Mouse (Mus musculus): Measurements from ENCODE around the gene Pnmal1. TPM values are rescaled to one million over a fixed set of nuclear protein-coding genes. Genes with fewer than 3 reads are reported as not detected.
A peak's percentile ranks its signal among the peaks of the same experiment; 100 is the strongest.
"Not testable (repeated sequence)": the region's sequence is repeated elsewhere in the genome, so short reads cannot be mapped to it uniquely, and the experiment has no call there.

The Pnmal1 gene
- total RNA-seq, 1 experiment from 2014 or later, result not detected

DNA sequence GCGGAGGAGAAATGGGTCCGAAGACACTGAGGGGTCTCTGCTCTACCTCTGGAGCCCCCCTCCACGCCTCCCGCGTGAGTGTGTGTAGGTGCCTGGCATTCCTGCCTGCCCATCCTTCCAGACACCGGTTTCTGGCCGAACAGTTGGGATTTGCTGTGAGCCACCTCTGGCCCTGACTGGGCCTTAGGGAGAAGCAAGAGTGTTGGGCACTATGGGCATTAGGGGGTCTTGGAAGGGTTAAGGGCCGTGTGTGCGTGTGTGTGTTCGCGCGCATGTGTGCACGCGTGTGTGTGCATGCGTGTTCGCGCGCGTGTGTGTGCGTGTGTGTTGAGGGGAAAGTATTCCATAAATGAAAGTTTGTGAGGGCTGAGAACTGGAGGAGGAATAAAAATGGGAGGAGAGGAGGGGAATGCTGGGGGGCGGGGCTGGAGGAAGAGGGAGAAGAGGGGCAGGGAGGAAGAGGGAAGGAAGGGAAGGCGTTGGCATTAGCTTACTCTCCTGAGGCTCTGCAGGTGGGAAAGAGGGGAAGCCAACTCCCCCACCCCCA is 12.1 kb upstream of the Pnmal1 start:
- no peak for ATAC-seq (replicated peaks; ENCODE audit: insufficient number of reproducible peaks, low FRiP score, low TSS enrichment, poor library complexity, severe bottlenecking)

DNA sequence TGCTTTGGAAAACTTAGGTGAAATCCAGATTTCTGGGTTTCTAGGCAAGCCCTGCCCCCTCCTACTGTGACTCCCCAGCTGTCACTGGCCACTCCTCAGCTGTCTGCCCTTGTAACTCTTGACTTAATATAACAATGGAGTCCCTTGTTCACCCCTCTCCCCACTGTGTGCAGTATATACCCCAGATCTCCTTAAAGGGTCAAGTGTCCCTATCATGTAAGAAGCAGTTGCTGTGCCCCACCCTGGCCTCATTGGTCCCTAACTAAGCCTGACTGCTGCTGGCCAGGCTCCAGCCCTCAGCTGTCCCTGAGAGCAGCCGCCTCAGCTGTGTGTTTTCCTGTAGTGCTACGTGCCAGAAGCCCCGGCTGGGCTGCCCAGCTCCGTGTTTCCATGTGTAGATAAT is 11.5 kb upstream of the Pnmal1 start:
- no peak for ATAC-seq (replicated peaks; ENCODE audit: insufficient number of reproducible peaks, low FRiP score, low TSS enrichment, poor library complexity, severe bottlenecking)

DNA sequence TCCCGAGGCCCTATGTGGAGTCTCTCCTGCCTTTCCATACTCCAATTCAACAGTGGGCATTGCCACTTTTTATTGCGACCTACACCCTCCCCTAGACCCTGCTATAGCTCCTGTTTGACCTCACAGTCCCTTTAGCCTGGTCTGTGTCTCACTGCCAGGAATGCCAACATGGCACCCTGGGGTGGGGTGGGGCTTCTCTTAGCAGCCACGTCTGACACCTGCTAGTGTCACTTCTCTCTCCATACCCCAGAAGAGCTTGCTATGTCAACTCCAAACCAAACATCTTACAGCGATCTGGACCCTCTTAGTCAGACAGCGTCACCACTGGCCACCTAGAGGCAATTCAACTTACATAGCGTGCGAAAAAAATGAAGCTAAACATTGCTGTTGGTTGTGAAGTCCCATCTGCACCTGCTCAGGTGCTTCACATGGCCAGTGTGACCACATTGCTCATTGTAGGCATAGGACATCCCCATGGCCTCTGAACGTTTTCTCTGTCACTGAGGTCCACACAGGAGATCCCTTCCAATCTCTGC is 10.5 kb upstream of the Pnmal1 start:
- ATAC-seq (replicated peaks; ENCODE audit: insufficient number of reproducible peaks, low FRiP score, low TSS enrichment, poor library complexity, severe bottlenecking), result no peak

DNA sequence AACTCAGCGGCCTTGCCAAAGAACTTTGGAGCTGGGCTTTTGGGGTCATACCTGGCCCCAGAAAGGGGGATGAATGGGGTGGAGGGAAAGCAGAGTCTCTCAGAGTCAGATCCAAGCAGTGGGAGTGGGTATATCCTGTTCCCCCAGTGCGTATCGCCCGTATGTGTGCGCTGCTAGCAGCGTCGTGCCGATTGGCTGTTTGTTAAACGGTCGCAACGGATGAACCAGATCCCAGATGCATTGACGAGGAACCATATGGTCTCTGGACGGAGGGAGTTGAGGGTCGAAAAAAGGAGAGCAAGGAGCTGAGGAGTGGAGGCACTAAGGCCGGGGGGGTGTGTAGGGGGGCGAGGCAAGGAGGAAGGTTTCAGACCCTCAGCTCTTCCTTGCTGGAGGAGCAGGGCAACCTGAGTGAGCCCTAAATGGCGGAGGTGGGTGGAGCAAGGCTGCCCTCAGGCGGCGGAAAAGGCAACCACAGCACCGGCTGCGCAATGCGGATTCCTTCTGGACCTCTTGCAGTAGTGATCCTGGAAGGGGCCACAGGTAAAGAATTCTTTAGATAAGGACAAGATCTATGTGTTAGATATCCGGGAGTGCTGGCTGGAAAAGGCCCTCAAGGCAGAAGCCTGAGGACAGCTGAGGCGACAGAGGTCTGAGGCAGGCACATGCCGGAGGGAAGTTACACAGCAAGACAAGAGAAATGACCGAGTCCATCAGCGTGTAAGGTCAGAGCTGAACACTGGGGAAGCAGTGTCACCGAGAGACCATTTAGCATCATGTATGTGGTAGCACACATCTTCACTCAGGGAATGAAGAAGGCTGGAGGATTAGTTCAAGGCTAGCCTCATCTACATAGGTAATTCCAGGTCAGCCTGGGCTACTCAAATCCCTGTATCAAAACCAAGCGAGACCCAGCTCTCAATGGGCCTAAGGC is 9.3 kb upstream of the Pnmal1 start:
- peak; percentile 63 for ATAC-seq (replicated peaks; ENCODE audit: insufficient number of reproducible peaks, low FRiP score, low TSS enrichment, poor library complexity, severe bottlenecking)

DNA sequence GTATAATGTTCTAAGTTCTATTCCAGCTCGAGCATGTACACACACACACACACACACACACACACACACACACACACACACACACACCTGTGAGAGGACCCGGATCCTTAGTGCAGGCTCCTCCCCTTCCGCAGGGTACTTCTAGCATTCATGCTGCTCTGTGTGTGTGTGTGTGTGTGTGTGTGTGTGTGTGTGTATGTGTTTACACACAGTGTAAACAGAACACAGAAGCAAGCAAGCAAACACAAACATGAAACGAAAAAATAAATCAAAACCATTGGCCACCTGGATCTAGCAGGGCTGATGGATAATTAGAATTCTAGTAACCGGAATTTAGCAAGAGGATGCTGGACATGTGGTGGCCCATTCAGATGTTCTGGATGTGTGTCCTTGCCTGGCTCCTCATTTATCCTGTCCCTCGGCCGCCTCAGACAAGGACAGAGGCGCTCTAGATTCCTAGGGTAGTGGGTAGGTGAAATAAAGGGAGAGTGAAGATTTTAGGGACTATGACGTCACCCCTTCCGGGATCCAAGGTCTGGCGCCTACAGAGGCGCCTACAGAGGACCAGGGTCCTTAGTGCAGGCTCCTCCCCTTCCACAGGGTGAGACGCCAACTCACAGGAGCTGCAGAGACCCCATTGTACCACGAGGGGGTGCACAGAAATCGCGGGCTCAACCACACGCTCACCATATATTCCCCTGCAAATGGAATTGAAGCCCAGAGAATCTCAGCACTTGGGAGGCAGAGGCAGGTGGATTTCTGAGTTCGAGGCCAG is 8.4 kb upstream of the Pnmal1 start:
- peak; percentile 85 for ATAC-seq (replicated peaks; ENCODE audit: insufficient number of reproducible peaks, low FRiP score, low TSS enrichment, poor library complexity, severe bottlenecking)

DNA sequence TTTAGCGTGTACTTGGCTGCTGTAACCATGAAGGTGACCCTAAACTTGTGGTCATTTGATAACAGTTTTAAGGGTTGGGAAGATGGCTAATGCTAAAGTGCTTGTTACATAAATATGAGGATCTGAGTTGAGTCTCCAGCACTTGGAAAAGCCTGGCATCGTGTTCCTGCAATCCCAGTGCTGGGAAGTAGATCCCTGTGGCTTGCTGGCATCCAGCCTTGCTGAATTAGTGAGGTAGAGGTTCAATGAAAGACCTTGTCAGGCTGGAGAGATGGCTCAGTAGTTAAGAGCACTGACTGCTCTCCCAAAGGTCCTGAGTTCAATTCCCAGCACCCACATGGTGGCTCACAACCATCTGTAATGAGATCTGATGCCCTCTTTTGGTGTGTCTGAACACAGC is 5.7 kb upstream of the Pnmal1 start:
- not testable (repeated sequence) for ATAC-seq (replicated peaks; ENCODE audit: insufficient number of reproducible peaks, low FRiP score, low TSS enrichment, poor library complexity, severe bottlenecking)

DNA sequence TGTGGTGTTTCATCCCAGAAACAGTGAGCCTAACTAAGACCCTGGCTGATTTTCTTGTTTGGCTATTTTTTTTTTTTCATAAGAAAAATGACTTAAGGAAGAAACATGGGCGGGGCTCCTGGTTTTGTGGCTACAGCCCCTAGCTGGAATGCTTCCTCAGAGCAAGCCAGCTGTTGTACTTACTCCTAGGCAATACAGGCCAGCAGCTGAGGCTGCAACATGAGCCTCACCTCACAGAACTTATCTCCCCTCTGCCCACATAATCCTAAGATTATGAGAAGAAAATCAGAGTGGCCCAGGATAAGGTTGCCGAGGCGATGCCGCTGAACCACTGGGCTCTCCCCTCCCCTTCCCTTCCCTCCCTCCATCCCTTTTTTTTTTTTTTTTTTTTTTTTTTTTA is 3.8 kb upstream of the Pnmal1 start:
- no peak for ATAC-seq (replicated peaks; ENCODE audit: insufficient number of reproducible peaks, low FRiP score, low TSS enrichment, poor library complexity, severe bottlenecking)

DNA sequence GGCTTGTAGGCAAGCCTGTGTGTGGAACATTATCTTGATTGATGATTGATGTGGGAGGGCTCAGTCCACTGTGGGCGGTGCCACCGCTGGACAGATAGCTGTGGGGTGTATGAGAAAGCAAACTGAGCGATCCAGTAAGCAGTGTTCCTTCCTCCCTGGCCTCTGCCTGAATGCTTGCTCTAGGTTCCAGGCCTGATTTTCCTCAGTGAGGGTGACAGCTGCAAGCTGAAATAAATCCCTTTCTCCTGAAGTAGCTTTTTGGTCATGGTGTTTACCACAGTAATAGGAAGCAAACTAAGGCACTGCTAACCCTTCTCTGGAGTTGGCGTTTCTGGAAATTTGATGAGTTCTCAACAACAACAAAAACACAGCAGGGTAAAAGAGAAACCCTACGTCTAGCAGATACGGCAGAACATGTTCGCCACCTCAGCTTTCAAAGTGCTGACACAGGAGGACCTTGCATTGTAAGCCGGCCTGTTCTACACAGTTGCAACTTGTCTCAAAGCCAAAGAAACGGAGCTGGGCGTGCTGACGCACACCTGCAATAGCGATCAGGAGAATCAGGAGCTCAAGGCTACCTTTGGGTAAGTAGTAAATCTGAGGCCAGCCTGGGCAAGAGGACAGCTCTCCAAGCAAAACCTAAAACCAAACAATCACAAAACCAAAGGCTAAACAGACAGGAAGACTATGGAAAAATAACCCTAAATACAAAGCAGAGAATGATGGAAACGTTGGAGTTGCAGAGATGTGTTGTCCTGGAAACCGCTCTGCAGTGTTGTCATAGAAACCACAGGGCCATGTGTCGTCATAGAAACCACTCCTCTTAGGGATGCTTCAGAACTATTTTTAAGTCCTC is 2.8 kb upstream of the Pnmal1 start:
- ATAC-seq (replicated peaks; ENCODE audit: insufficient number of reproducible peaks, low FRiP score, low TSS enrichment, poor library complexity, severe bottlenecking), result no peak

DNA sequence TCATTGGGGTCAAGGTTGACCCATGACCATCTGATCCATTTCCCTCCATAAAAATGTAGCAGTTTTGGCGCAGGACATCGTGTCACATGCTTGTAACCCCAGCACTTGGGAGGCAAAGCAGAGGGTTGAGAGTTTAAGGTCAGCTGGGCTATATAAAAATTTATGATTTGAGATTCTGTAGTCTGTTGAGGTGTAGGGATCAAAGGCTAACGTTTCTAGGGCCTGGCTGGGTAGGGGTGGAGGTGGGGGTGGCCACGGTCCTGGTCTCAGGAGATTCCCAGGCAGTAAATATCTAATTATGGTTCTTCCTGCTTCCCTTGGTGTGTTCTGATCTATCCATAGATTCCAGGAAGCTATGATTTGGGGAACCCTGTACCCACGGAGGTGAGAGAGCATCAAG is 2.2 kb downstream of the Pnmal1 start:
- no peak for ATAC-seq (replicated peaks; ENCODE audit: insufficient number of reproducible peaks, low FRiP score, low TSS enrichment, poor library complexity, severe bottlenecking)

DNA sequence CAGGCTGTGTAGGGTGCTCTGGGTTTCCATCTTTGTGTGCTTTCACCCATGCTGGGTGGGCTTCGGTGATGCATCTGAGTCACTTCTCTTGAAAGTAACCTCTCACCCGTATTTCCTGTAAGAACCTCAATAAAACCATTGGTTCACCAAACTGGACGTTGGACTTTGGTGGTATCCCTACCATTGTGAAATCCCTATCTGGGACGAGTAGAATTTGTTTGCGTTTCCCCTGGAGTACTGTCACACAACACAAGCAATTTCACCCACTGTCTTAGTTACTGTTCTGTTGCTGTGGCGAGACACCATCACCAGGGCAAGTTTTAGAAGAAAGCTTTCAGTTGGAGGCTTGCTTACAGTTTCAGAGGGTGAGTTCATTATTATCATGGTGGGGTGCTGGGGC is 8.9 kb downstream of the Pnmal1 start:
- no peak for ATAC-seq (replicated peaks; ENCODE audit: insufficient number of reproducible peaks, low FRiP score, low TSS enrichment, poor library complexity, severe bottlenecking)

DNA sequence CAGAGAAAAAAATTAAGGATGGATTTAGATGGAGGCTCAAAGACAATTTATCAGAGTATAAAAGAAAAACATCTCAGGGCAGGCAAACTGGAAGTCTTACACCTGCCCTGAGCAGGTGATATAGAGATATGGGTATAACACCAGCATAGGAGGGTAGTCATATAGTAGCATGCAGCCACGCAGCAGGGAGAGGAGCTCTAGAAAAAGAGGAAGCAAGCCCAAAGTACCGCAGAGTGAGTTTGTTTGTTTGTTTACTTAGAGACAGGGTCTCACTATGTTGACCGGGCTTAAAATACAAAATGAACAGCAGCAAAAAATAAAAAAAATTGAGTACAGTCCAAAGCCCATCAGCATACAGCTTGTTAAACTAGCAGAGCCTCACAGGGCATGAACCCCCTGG is 11.7 kb downstream of the Pnmal1 start:
- ATAC-seq (replicated peaks; ENCODE audit: insufficient number of reproducible peaks, low FRiP score, low TSS enrichment, poor library complexity, severe bottlenecking), result no peak

DNA sequence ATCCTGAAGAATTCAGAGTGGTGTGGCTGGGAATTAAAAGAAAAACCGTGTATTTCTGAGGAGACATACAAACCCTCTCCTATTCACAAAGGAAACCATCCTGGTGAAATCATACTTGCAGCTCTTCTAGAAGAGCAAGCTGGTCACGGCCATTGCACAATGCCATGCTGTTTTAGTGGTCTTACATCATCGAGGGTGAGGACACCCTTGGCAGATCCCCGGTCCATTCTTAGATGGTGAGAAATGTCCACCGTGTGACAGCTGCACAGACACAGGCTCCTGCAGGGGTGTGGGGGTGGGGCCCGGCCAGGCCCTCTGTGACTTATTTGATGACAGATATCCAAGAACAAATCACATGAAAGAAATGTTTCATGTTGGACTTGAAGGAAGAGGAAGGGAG is 14.5 kb downstream of the Pnmal1 start:
- ATAC-seq (replicated peaks; ENCODE audit: insufficient number of reproducible peaks, low FRiP score, low TSS enrichment, poor library complexity, severe bottlenecking), result peak; percentile 61

DNA sequence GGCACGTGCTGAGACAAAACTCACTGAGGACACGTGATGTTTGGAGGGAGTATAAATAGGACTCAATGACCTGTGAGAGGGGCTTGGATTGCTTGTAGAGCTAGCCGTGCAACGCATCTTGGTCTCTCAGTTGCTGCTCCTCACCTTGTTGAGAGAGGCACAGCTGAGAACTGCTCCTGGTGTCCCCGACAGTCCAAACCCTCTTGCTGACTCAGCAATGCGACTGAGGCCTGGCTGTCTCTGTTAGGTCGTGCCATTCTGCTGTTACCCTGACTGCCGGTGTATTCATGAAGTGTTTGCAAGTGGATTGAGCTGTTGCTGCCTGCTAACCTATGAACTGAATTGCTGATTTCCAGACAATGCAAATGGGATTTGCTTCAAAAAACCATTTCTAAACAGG is 16.8 kb downstream of the Pnmal1 start:
- no peak for ATAC-seq (replicated peaks; ENCODE audit: insufficient number of reproducible peaks, low FRiP score, low TSS enrichment, poor library complexity, severe bottlenecking)

DNA sequence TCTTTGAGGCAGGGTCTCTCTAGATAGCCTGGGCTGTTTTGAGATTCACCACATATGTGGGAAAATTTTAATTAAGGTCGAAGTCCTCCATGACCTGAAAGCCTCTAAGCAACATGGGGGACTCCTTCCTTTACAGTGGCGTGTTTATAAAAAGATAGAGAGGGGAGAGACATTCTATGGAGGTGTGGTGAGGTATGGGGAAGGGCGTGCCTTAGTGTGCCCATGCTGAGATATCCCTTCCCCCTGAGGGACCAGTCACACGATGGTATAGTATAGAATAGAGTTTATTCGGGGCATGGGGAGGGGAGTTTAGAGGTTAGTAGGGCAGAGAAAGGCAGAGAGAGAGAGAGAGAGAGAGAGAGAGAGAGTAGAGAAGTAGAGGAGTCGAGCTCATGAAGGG is 18.7 kb downstream of the Pnmal1 start:
- no peak for ATAC-seq (replicated peaks; ENCODE audit: insufficient number of reproducible peaks, low FRiP score, low TSS enrichment, poor library complexity, severe bottlenecking)

DNA sequence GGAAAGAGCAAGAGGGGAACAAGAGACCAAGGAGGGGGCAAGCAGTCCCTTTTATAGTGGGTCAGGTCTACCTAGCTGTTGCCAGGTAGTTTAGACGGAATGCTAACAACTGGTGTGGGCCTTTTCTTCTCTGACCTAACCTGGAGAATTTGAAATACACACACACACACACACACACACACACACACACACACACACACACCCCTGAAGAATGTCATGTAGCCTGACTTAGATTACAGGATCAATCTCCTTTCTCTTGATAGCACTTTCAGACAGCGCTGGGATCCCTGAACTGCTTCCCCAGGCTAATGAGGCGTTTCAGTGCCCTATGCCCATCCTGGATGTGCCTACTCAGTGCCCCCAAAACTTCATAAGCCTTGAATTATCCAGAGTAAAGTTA is 19.1 kb downstream of the Pnmal1 start:
- no peak for ATAC-seq (replicated peaks; ENCODE audit: insufficient number of reproducible peaks, low FRiP score, low TSS enrichment, poor library complexity, severe bottlenecking)

DNA sequence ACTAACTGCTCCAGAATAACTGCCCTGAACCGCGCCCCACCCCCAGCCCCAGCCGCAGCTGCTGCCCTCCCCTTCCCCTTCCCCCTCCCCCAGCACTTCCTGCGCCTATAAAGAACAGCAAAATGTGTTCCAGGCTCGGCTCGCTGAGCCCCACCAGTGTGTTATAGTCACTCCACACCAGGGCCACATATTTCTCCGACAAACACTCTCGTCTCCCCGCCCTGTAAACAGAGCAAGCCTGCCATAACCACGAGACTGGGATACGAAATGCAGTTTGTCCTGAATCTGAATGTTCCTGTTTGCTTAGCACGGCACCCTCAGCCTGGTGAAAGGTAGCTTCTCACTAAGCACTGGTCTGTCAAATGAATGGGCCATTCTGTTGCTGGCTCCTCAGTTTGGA is 20.9 kb downstream of the Pnmal1 start:
- no peak for ATAC-seq (replicated peaks; ENCODE audit: insufficient number of reproducible peaks, low FRiP score, low TSS enrichment, poor library complexity, severe bottlenecking)

DNA sequence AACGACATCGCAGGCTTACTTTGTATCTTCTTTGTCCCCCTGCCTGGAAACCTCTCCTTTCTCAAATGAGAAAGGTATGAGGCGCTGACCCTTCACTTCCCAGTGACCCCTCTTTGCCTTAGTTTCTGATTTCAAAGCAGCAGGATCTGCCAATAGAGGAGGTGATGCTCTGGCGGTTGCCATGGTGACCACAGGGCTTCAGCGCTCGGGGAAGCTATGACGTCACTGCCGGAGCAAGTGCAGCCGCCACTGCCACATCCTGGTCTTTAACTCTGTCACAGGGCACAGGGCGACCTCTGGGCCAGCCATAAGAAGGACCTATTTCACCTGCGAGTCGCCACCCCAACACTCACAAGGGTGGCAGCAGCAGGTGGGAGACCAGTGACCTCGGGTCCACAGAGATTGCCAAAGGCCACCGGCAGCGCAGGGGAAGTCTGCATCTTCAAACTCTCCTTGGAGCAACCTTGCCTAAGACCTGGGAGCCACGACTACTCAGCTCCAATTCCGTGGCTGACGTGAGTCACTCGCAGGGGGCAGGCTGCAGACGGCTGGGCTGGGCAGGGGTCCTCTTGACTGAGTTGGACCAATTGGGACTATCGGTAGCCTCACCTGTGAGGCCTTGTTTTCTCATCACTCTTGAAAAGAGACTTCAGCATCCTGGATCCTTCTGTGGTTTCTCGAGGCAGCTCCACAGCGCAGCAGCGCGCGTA is 23.5 kb downstream of the Pnmal1 start, which contains the start of gene Gm42372:
Gm42372 (plus strand) TSS at position 228 of the 710 bp plus-strand sequence.
- ATAC-seq (replicated peaks; ENCODE audit: insufficient number of reproducible peaks, low FRiP score, low TSS enrichment, poor library complexity, severe bottlenecking), result peak; percentile 77
